In the genomic region with DNA sequence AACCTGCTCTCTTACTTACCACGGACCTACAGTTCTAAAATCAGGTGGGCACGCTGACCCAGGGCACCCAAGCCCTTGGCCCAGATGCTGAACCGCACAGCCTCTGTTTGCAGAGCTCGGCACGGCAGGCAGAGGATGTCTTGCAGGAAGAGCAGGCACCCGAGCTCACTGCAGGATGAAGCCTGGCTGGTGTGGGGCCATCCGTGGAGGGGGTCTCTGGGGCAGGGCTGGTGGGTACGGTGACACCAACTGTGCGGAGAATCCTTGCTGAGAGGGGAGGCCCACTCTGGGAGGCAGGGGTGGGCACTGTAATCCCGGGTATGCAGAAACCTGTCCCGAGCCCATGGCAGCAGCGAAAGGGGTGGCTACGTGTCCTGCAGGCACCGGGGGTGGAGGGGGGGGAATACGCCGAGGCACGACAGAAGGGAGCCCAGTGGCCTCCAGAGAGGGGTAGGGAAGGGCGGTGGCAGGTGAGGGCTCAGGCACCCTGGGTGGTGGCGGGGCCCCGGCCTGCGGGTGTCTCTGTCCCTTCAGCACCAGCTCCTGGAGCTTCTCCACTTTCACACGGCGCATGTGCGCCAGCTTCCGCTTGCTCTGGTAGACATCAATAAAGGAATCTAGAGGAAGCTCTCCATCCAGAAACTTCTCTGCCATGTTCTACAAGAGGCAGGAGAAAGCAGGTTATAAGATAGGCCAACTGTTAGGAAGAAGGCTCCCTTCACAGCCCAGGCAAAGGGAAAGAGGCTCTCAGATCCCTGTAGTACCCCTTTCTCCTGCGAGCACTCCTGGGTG, we compare ENCODE assay signal across 12 mouse cellular contexts. TPM values are rescaled to one million over a fixed set of nuclear protein-coding genes. Genes with fewer than 3 reads are reported as not detected.
A peak's percentile ranks its signal among the peaks of the same experiment; 100 is the strongest.
DNase-seq lines count a peak whose midpoint lies in the region; TF ChIP-seq lines count a peak whose summit lies in the region.
"Had no signal": no experiment of that assay in that cellular context is flagged by ENCODE, and none has a peak within 500 bp of the region (broad histone marks: within the 10 kb centered on the region; RNA-seq: fewer than 3 reads in every experiment).

No protein-coding gene starts in this region.

- H3K27me3 ChIP-seq in myocyte (ENCODE audit: control insufficient read depth, insufficient read depth, insufficient read length): no peaks in the 10 kb centered on the region
- H3K27me3 ChIP-seq in limb, embryonic 10.5 days (ENCODE audit: low read depth, poor library complexity, severe bottlenecking): no peaks in the 10 kb centered on the region

- peak; percentile 44 to 51 for DNase-seq in adrenal gland, adult (ENCODE audit: inconsistent age in 2 of 2, low spot score in 1 of 2)
- DNase-seq in adrenal gland, adult 8-10 months: no peak
- DNase-seq in heart, adult 11 months: peak; percentile 93
- no peak for DNase-seq in heart, postnatal 10 days
- no peak for DNase-seq in layer of hippocampus, adult 2 months (ENCODE audit: low spot score in 2 of 2)
- no peak for DNase-seq in layer of hippocampus, postnatal 25 days (ENCODE audit: extremely low spot score in 1 of 2, low spot score in 1 of 2)
- DNase-seq in limb, embryonic 10.5 days (ENCODE audit: low spot score): no peak
- DNase-seq: gastrocnemius, postnatal 14 days; spleen, adult 18-20 months had no signal

- H3K36me3 ChIP-seq in myocyte (ENCODE audit: control insufficient read depth, insufficient read depth): peaks cover 10% of the 10 kb centered on the region
- peaks cover 80% of the 10 kb centered on the region for H3K36me3 ChIP-seq in limb, embryonic 10.5 days

- H3K4me3 ChIP-seq in layer of hippocampus, adult 2 months: no peak overlapping the region
- H3K4me3 ChIP-seq in myocyte: no peak overlapping the region
- H3K4me3 ChIP-seq in limb, embryonic 10.5 days: no peak overlapping the region

- no peak overlapping the region for H3ac ChIP-seq in myocyte (ENCODE audit: control insufficient read depth, insufficient read length)

- H3K79me2 ChIP-seq in myocyte (ENCODE audit: control insufficient read depth, insufficient read depth): no peaks in the 10 kb centered on the region

- TF ChIP-seq CTCF in layer of hippocampus, adult 2 months (conservative IDR thresholded peaks at IDR 0.05): no peak

- intact Hi-C loops in heart, postnatal 10 days (cut with DNase I): no loop called here

- H3K4me1 ChIP-seq in limb, embryonic 10.5 days: peaks cover 11% of the 10 kb centered on the region

- no peak for TF ChIP-seq POLR2A in myocyte (IDR thresholded peaks at IDR 0.05; ENCODE audit: insufficient read length, low read depth)

- H3K9me3 ChIP-seq in limb, embryonic 10.5 days (replicated peaks): no peaks in the 10 kb centered on the region

- no peak overlapping the region for H3K4me2 ChIP-seq in myocyte (ENCODE audit: low read depth)

- peak overlapping the region; percentile 55; the same call in 1 of the 2 replicates for H3K27ac ChIP-seq in layer of hippocampus, adult 2 months
- H3K27ac ChIP-seq in limb, embryonic 10.5 days: no peak overlapping the region; the same call in 1 of the 2 replicates
- H3K27ac ChIP-seq: liver, embryonic 14.5 days; macrophage had no signal

- 91% methylated on average over 26 of the region's 26 CpGs for WGBS in limb, embryonic 10.5 days

TF ChIP-seq in myocyte, 11 proteins besides CTCF, POLR2A, EP300 and RAD21:
- TF ChIP-seq SRF (IDR thresholded peaks at IDR 0.05; ENCODE audit: control insufficient read depth, insufficient read length, low read depth) (no peak), MYOG (IDR thresholded peaks at IDR 0.05; ENCODE audit: control insufficient read depth in 1 of 3, insufficient read depth in 1 of 3, insufficient read length in 2 of 3, low read depth in 2 of 3) (peak in 1 of 3 experiments; percentile 10), CEBPB (IDR thresholded peaks at IDR 0.05; ENCODE audit: insufficient read depth, poor library complexity, severe bottlenecking) (no peak), USF1 (IDR thresholded peaks at IDR 0.05; ENCODE audit: low read depth) (no peak), MYOD1 (IDR thresholded peaks at IDR 0.05; ENCODE audit: control insufficient read depth in 1 of 3, insufficient read length in 2 of 3, low read depth in 2 of 3) (peak in 2 of 3 experiments; percentile 32 to 34)

RNA-seq across cellular contexts. Expression of a gene that starts 25.8 kb away (rescaled TPM):
- 100 to 1,000 TPM in 1 of 4 experiments, 10 to 100 TPM in 3; 76.1 to 101 (median 91.9) TPM for total RNA-seq in adrenal gland, adult 8-10 months (2022)
- total RNA-seq in heart, postnatal 10 days (2021): 10 to 100 TPM; 38.0 to 46.7 TPM
- total RNA-seq in layer of hippocampus, adult 2 months (2021): 10 to 100 TPM; 36.8 to 42.2 TPM
- 10 to 100 TPM; 41.2 to 47.2 TPM for total RNA-seq in layer of hippocampus, postnatal 25 days (2021)
- polyA plus RNA-seq in myocyte (2012; fragmentation: generic; extraction: Trizol): 18.7 TPM
- 40.5 and 42.6 TPM in 2 replicates for polyA plus RNA-seq in limb, embryonic 10.5 days (2016; fragmentation: Nextera tagmentation; extraction: Ambion mirVana)

RNA-seq across cellular contexts. Expression of a gene that starts 32.9 kb away (rescaled TPM):
- 10 to 100 TPM; 13.2 to 29.8 (median 22.8) TPM for total RNA-seq in adrenal gland, adult 8-10 months (2022)
- total RNA-seq in heart, postnatal 10 days (2021): 10 to 100 TPM; 26.1 to 41.6 TPM
- 10 to 100 TPM; 42.8 to 43.8 TPM for total RNA-seq in layer of hippocampus, adult 2 months (2021)
- total RNA-seq in layer of hippocampus, postnatal 25 days (2021): 10 to 100 TPM; 48.8 to 51.3 TPM
- 10.5 TPM for polyA plus RNA-seq in myocyte (2012; fragmentation: generic; extraction: Trizol)
- polyA plus RNA-seq in limb, embryonic 10.5 days (2016; fragmentation: Nextera tagmentation; extraction: Ambion mirVana): 7.1 and 8.3 TPM in 2 replicates

Comparison
In these comparisons a context has a peak if more than half of its experiments do, and no peak if none do; other contexts are left out.
1. DNase-seq: peak in adrenal gland, adult (2 of 2) and heart, adult 11 months (single experiment); none in adrenal gland, adult 8-10 months (single experiment), heart, postnatal 10 days (0 of 2), layer of hippocampus, adult 2 months (0 of 2), layer of hippocampus, postnatal 25 days (0 of 2) and limb, embryonic 10.5 days (single experiment).